Mouse (Mus musculus) lung, embryonic 16.5 days (tissue): ENCODE measurements around the gene Clrn3. TPM values are rescaled to one million over a fixed set of nuclear protein-coding genes. Genes with fewer than 3 reads are reported as not detected.

ENCODE experiments used
- ATAC-seq: fragments of 200-750 bp; cut with Nextera tagmentation; 2 replicates; pipeline ENCODE4 v1.8.0; 2017; ENCODE audit warnings: low read depth, mild to moderate bottlenecking, moderate library complexity
- H3K27ac ChIP-seq: fragments of 300-500 bp; sonication (generic); 2 replicates; pipeline ENCODE4 v1.5.1; 2014; ENCODE audit warnings: mild to moderate bottlenecking, control low read depth, low read length
- H3K27me3 ChIP-seq: fragments of 300-500 bp; sonication (generic); 2 replicates; pipeline ENCODE4 v1.6.1; 2014; ENCODE audit warnings: low read depth, low read length, mixed read lengths; ENCODE audit not compliant: control insufficient read depth, insufficient read depth
- H3K36me3 ChIP-seq: fragments of 300-500 bp; sonication (generic); 2 replicates; pipeline ENCODE4 v1.6.1; 2014; ENCODE audit warnings: low read length; ENCODE audit not compliant: control insufficient read depth, insufficient read depth
- H3K4me1 ChIP-seq: fragments of 300-500 bp; sonication (generic); replicated peaks from 2 replicates; pipeline ENCODE4 v1.6.1; 2014; ENCODE audit warnings: low read length, mixed read lengths; ENCODE audit not compliant: control insufficient read depth, insufficient read depth
- H3K4me2 ChIP-seq: fragments of 300-500 bp; sonication (generic); 2 replicates; pipeline ENCODE4 v1.6.1; 2014; ENCODE audit warnings: low read depth, low read length, control low read depth
- H3K4me3 ChIP-seq: fragments of 300-500 bp; sonication (generic); 2 replicates; pipeline ENCODE4 v1.5.1; 2014; ENCODE audit warnings: mild to moderate bottlenecking, low read length, control low read depth
- H3K9ac ChIP-seq: fragments of 300-500 bp; sonication (generic); 2 replicates; pipeline ENCODE4 v1.6.1; 2014; ENCODE audit warnings: low read length, control low read depth
- H3K9me3 ChIP-seq: fragments of 300-500 bp; sonication (generic); 2 replicates; pipeline ENCODE4 v1.6.1; 2016; ENCODE audit warnings: low read length; ENCODE audit not compliant: control insufficient read depth
- WGBS: fragments of 180-500 bp; shearing (Covaris S2); extraction: QIAGEN DNeasy Blood & Tissue Kit; methylation state at CpG from one replicate; pipeline ENCODE4 v1.1.7; 2014; 5-methylcytosine and 5-hydroxymethylcytosine counted together
- polyA plus RNA-seq: library from polyadenylated mRNA; unstranded; fragments of >200 nt; fragmentation: Nextera tagmentation; extraction: Ambion mirVana; gene quantifications from 2 replicates; pipeline ENCODE4 v1.2.1, GENCODE M21; 2015

Clrn3 gene
- polyA plus RNA-seq, 1 experiment from 2014 or later, result not detected

GRCm38 (mm10) chr7:135542235-135542634 is 13.8 kb upstream of the Clrn3 start:
- Histone ChIP-seq H3K36me3 (no peaks in the 10 kb centered on the region), H3K27ac (no peak overlapping the region), H3K4me2 (no peak overlapping the region), H3K4me1 (peaks cover 21% of the 10 kb centered on the region), H3K9ac (no peak overlapping the region), H3K4me3 (no peak overlapping the region), H3K27me3 (peaks cover 17% of the 10 kb centered on the region), H3K9me3 (no peaks in the 10 kb centered on the region)
- no peak for ATAC-seq
- 53% methylated on average over 3 of the region's 3 CpGs for WGBS

GRCm38 (mm10) chr7:135539429-135539828 is 11.0 kb upstream of the Clrn3 start:
- Histone ChIP-seq H3K4me3 (no peak overlapping the region), H3K27me3 (peaks cover 17% of the 10 kb centered on the region), H3K9me3 (no peaks in the 10 kb centered on the region), H3K27ac (no peak overlapping the region), H3K4me2 (no peak overlapping the region), H3K36me3 (no peaks in the 10 kb centered on the region), H3K9ac (no peak overlapping the region), H3K4me1 (peaks cover 7% of the 10 kb centered on the region; the same call in 1 of the 2 replicates)
- no peak for ATAC-seq
- WGBS, result 68% methylated on average over 2 of the region's 2 CpGs

- H3K27me3 ChIP-seq, result peaks cover 17% of the 10 kb centered on the region
- no peaks in the 10 kb centered on the region for H3K9me3 ChIP-seq
- H3K9ac ChIP-seq, result peak overlapping the region; percentile 72
- H3K27ac ChIP-seq, result no peak overlapping the region
- no peaks in the 10 kb centered on the region for H3K36me3 ChIP-seq
- ATAC-seq, result peak; percentile 51
- H3K4me1 ChIP-seq, result peaks cover 7% of the 10 kb centered on the region; the same call in 1 of the 2 replicates
- H3K4me3 ChIP-seq, result peak overlapping the region; percentile 66
- 2% methylated on average over 71 of the region's 71 CpGs for WGBS
- peak overlapping the region; percentile 99 for H3K4me2 ChIP-seq
Measured at GRCm38 (mm10) chr7:135537948-135538741, 9.7 kb upstream of the Clrn3 start.

DNA sequence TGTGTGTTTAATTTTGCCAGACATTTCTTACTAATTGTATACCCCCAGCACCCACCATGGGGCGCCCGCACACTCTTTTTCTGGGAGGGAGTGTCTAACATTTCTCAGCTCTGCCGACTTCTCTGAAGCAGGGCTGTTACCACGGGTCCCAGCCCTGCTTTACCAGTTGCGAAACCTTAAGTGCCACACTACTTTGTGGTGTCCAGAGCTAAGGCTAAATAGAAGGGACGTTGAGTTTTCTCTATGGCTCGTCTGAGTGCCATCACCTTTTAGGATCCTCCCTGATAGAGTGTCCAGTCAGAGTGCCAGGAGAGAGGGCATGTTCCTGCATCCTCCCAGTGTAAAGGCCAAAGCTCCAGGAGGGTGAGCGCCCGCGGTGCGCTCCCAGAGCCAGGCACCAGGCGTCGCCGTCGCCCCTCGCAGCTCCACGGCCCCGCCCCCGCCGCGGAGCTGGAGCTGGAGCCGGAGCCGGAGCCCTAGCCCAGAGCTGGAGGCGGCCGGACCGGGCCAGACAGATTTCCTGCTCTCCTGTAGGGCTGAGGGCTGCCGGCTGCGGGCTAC is 9.0 kb upstream of the Clrn3 start, which contains the start of gene Ptpre:
TSS of gene Ptpre (plus strand) at position 141 of the 561 bp plus-strand sequence.
- Histone ChIP-seq H3K27ac (no peak within 1 kb of the TSS), H3K4me2 (peak within 1 kb of the TSS; percentile 99)
- WGBS, result 3% methylated on average over 28 of the region's 28 CpGs

GRCm38 (mm10) chr7:135535908-135536307 is 7.5 kb upstream of the Clrn3 start:
- Histone ChIP-seq H3K4me1 (peaks cover 7% of the 10 kb centered on the region; the same call in 1 of the 2 replicates), H3K36me3 (no peaks in the 10 kb centered on the region), H3K27ac (no peak overlapping the region), H3K27me3 (peaks cover 17% of the 10 kb centered on the region), H3K9ac (no peak overlapping the region), H3K9me3 (no peaks in the 10 kb centered on the region), H3K4me2 (no peak overlapping the region), H3K4me3 (no peak overlapping the region)
- ATAC-seq, result no peak
- 72% methylated on average over 3 of the region's 3 CpGs for WGBS

More for the DNA sequence above, 9.0 kb upstream of the Clrn3 start, which contains the start of gene Ptpre:
- Histone ChIP-seq H3K4me1 (peaks cover 7% of the 10 kb centered on the region; the same call in 1 of the 2 replicates), H3K27me3 (peaks cover 17% of the 10 kb centered on the region), H3K36me3 (no peaks in the 10 kb centered on the region), H3K4me3 (peak within 1 kb of the TSS; percentile 66), H3K9me3 (no peaks in the 10 kb centered on the region), H3K9ac (peak within 1 kb of the TSS; percentile 72)
- ATAC-seq, result peak; percentile 97

- ATAC-seq, result no peak
- Histone ChIP-seq H3K9me3 (no peaks in the 10 kb centered on the region), H3K27ac (no peak overlapping the region), H3K4me2 (no peak overlapping the region), H3K4me3 (no peak overlapping the region), H3K36me3 (no peaks in the 10 kb centered on the region), H3K27me3 (peaks cover 14% of the 10 kb centered on the region), H3K4me1 (peaks cover 7% of the 10 kb centered on the region; the same call in 1 of the 2 replicates), H3K9ac (no peak overlapping the region)
- 48% methylated on average over 2 of the region's 2 CpGs for WGBS
Measured at GRCm38 (mm10) chr7:135534548-135535189, 6.2 kb upstream of the Clrn3 start.

DNA sequence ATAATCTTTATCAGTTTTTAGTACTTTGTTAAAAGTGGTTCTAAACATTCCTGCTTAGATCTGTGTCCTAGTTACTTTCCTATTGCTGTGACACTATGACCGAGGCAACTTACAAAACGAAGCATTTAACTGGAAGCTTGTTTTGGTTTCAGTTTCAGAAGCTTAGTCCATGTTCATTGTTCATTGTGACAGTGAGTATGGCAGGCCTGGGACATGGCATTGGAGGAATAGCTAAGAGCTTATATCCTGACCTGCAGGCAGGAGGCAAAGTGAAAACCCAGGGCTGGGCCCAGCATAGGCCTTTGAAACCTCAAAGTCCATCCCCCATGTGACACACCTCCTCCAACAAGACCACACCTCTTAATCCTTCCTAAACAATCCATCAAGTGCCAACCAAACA is 614 bp upstream of the Clrn3 start:
- Histone ChIP-seq H3K36me3 (no peaks in the 10 kb centered on the region), H3K27ac (no peak overlapping the region), H3K4me3 (no peak overlapping the region), H3K9me3 (no peaks in the 10 kb centered on the region), H3K9ac (no peak overlapping the region), H3K27me3 (no peaks in the 10 kb centered on the region), H3K4me2 (no peak overlapping the region), H3K4me1 (peaks cover 2% of the 10 kb centered on the region)
- 88% methylated on average over 2 of the region's 2 CpGs for WGBS
- no peak for ATAC-seq

GRCm38 (mm10) chr7:135527169-135527568 is 1.3 kb downstream of the Clrn3 start:
- Histone ChIP-seq H3K4me3 (no peak overlapping the region), H3K27ac (no peak overlapping the region), H3K9ac (no peak overlapping the region), H3K4me2 (no peak overlapping the region), H3K4me1 (peaks cover 5% of the 10 kb centered on the region), H3K9me3 (no peaks in the 10 kb centered on the region), H3K36me3 (no peaks in the 10 kb centered on the region), H3K27me3 (no peaks in the 10 kb centered on the region)
- 35% methylated on average over 3 of the region's 3 CpGs for WGBS
- no peak for ATAC-seq

DNA sequence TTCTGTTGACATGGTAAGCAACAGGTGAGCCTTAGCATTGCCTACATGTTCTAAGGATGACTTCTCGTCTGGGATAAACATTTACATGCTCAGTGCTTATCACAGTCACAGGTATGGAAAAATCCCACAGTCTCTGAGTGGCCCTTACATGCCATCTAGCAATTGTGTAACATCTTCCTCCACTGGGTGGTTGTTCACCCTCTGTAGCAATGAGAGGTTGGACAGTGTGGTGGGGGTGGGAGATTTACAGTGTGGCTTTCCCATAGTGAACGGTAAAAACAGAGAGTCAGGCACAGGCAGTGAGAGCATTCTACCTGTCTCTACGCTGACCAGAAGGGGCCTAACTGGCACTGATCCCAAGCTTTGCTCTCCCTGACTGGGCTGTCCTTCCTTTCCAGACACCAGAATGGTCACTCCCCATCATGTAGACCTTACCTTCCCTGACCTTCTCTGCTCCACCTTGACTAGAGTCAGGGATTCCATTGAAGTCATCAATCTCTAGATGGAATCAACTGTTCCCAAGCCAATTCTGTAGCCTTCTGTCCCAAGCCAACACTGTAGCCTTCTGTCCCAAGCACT is 1.8 kb downstream of the Clrn3 start:
- 76% methylated on average over 3 of the region's 3 CpGs for WGBS
- Histone ChIP-seq H3K9me3 (no peaks in the 10 kb centered on the region), H3K4me3 (no peak overlapping the region), H3K36me3 (no peaks in the 10 kb centered on the region), H3K27ac (no peak overlapping the region), H3K4me1 (peaks cover 5% of the 10 kb centered on the region), H3K9ac (no peak overlapping the region), H3K4me2 (no peak overlapping the region), H3K27me3 (no peaks in the 10 kb centered on the region)
- ATAC-seq, result no peak
